Mouse (Mus musculus) megakaryocyte, adult 5-6 weeks (primary cell): ENCODE measurements around the gene Park7. TPM values are rescaled to one million over a fixed set of nuclear protein-coding genes. Genes with fewer than 3 reads are reported as not detected.
"Not testable (repeated sequence)": the region's sequence is repeated elsewhere in the genome, so short reads cannot be mapped to it uniquely, and the experiment has no call there.

Experiments used
- ATAC-seq: 2 replicates; pipeline ENCODE4 v1.8.0; 2016; ENCODE audit warnings: mild to moderate bottlenecking, inconsistent platforms; ENCODE audit not compliant: poor library complexity, severe bottlenecking
- total RNA-seq, 2 experiments: library from RNA; stranded (forward) in 1 of 2; stranded (reverse) in 1 of 2; fragments of 153-499, 151-499 nt in 1 of 2; fragments of 221-1000, 200-1000 nt in 1 of 2; gene quantifications; 2 replicates each; pipeline versions ENCODE4 v1.2.3 to v1.2.4; 2015 to 2017

Gene Park7
- total RNA-seq, 2 experiments from 2014 or later: 123 to 156 TPM

GRCm38 (mm10) chr4:150915181-150915906 is 1.1 kb upstream of the Park7 start:
- ATAC-seq: no peak

GRCm38 (mm10) chr4:150913743-150914142 is 494 bp downstream of the Park7 start:
- ATAC-seq: no peak

- ATAC-seq: no peak
Observed at GRCm38 (mm10) chr4:150910164-150910951, 3.9 kb downstream of the Park7 start.

- ATAC-seq: peak; percentile 68
Observed at GRCm38 (mm10) chr4:150909451-150910156, 4.6 kb downstream of the Park7 start.

- ATAC-seq: not testable (repeated sequence)
Observed at GRCm38 (mm10) chr4:150908512-150908911, 5.7 kb downstream of the Park7 start.

- no peak for ATAC-seq
Observed at GRCm38 (mm10) chr4:150907099-150907498, 7.1 kb downstream of the Park7 start.

- ATAC-seq: no peak
Observed at GRCm38 (mm10) chr4:150903091-150903742, 11.0 kb downstream of the Park7 start.

GRCm38 (mm10) chr4:150902062-150902461 is 12.2 kb downstream of the Park7 start:
- ATAC-seq: no peak

GRCm38 (mm10) chr4:150901651-150902050 is 12.6 kb downstream of the Park7 start:
- peak; percentile 77 for ATAC-seq

- ATAC-seq: no peak
Observed at GRCm38 (mm10) chr4:150900486-150900885, 13.8 kb downstream of the Park7 start.

- peak; percentile 91 for ATAC-seq
Observed at GRCm38 (mm10) chr4:150898716-150899365, 15.4 kb downstream of the Park7 start.

GRCm38 (mm10) chr4:150896896-150897624 is 17.2 kb downstream of the Park7 start:
- no peak for ATAC-seq

GRCm38 (mm10) chr4:150894718-150895501 is 19.3 kb downstream of the Park7 start:
- no peak for ATAC-seq

- peak; percentile 60 for ATAC-seq
Observed at GRCm38 (mm10) chr4:150891308-150891707, 22.9 kb downstream of the Park7 start.

- no peak for ATAC-seq
Observed at GRCm38 (mm10) chr4:150889955-150890315, 24.3 kb downstream of the Park7 start.

GRCm38 (mm10) chr4:150889273-150889954 is 24.8 kb downstream of the Park7 start:
- ATAC-seq: no peak

GRCm38 (mm10) chr4:150888492-150888891 is 25.7 kb downstream of the Park7 start:
- no peak for ATAC-seq

GRCm38 (mm10) chr4:150887903-150888302 is 26.3 kb downstream of the Park7 start:
- no peak for ATAC-seq
